Mouse (Mus musculus) skeletal muscle tissue, postnatal 0 days (tissue): ENCODE data around the gene Olfr1342. TPM values are rescaled to one million over a fixed set of nuclear protein-coding genes. Genes with fewer than 3 reads are reported as not detected.

ENCODE experiments used
- polyA plus RNA-seq: library from polyadenylated mRNA; unstranded; fragments of >200 nt; fragmentation: Nextera tagmentation; extraction: Ambion mirVana; gene quantifications from 2 replicates; pipeline ENCODE4 v1.2.1, GENCODE M21; 2015

Gene Olfr1342
- not detected in 2 replicates for polyA plus RNA-seq

GRCm38 (mm10) chr4:118692412-118692973 lies at the start of gene Olfr1342:
Olfr1342 (minus strand) TSS chr4:118692756.

GRCm38 (mm10) chr4:118731875-118732274 lies 39.3 kb upstream of the Olfr1342 start, which contains the start of gene Olfr1339:
Olfr1339 (plus strand) TSS chr4:118732175.

GRCm38 (mm10) chr4:118719838-118720237 lies 27.3 kb upstream of the Olfr1342 start, which contains the start of gene Olfr1340:
Olfr1340 (plus strand) TSS chr4:118720138.

GRCm38 (mm10) chr4:118703223-118703622 lies 10.7 kb upstream of the Olfr1342 start, which contains the start of gene Olfr1341:
Olfr1341 (plus strand) TSS chr4:118703523.

GRCm38 (mm10) chr4:118658652-118659051 lies 33.9 kb downstream of the Olfr1342 start, which contains the start of gene Olfr62:
Olfr62 (plus strand) TSS chr4:118658952.

Other genes with a start within 250 kb of the Olfr1342 start
- 0.09 TPM in 1 of 2 replicates, not detected in the other for gene Mpl, start 235.2 kb downstream of the Olfr1342 start, polyA plus RNA-seq
- gene Tie1, start 202.7 kb downstream of the Olfr1342 start, polyA plus RNA-seq = 27.3 and 27.5 TPM in 2 replicates
- 0.96 TPM in 1 of 2 replicates, not detected in the other for gene 2610528J11Rik, start 165.8 kb downstream of the Olfr1342 start, polyA plus RNA-seq
- 2.2 and 3.3 TPM in 2 replicates for gene Tmem125, start 148.7 kb downstream of the Olfr1342 start, polyA plus RNA-seq
- 0.40 TPM in 1 of 2 replicates, not detected in the other for gene Cfap57, start 72.0 kb downstream of the Olfr1342 start, polyA plus RNA-seq
- gene Ebna1bp2, start 72.0 kb downstream of the Olfr1342 start, polyA plus RNA-seq = 82.7 and 93.5 TPM in 2 replicates
- gene Olfr62, start 33.8 kb downstream of the Olfr1342 start, polyA plus RNA-seq = not detected in 2 replicates
- gene Olfr1341, start 10.8 kb upstream of the Olfr1342 start, polyA plus RNA-seq = not detected in 2 replicates
- gene Olfr1340, start 27.4 kb upstream of the Olfr1342 start, polyA plus RNA-seq = not detected in 2 replicates
- gene Olfr1339, start 39.4 kb upstream of the Olfr1342 start, polyA plus RNA-seq = not detected in 2 replicates
- gene Olfr1338, start 66.0 kb upstream of the Olfr1342 start, polyA plus RNA-seq = not detected in 2 replicates
- gene Olfr1337, start 89.8 kb upstream of the Olfr1342 start, polyA plus RNA-seq = 0.18 TPM in 1 of 2 replicates, not detected in the other
- gene Olfr1335, start 117.2 kb upstream of the Olfr1342 start, polyA plus RNA-seq = not detected in 2 replicates
- gene Olfr1333, start 143.5 kb upstream of the Olfr1342 start, polyA plus RNA-seq = not detected in 2 replicates
- gene Olfr1331, start 171.9 kb upstream of the Olfr1342 start, polyA plus RNA-seq = not detected in 2 replicates
- 0.06 TPM in 1 of 2 replicates, not detected in the other for gene Olfr1330, start 195.8 kb upstream of the Olfr1342 start, polyA plus RNA-seq
- not detected in 2 replicates for gene Olfr1329, start 224.7 kb upstream of the Olfr1342 start, polyA plus RNA-seq
- not detected in 2 replicates for gene Olfr1328, start 245.9 kb upstream of the Olfr1342 start, polyA plus RNA-seq